Mouse (Mus musculus): ENCODE results near the gene Gpank1. TPM values are rescaled to one million over a fixed set of nuclear protein-coding genes. Genes with fewer than 3 reads are reported as not detected.

Gpank1 gene
- polyA plus RNA-seq, 1 experiment from 2014 or later = 10.0 TPM

DNA sequence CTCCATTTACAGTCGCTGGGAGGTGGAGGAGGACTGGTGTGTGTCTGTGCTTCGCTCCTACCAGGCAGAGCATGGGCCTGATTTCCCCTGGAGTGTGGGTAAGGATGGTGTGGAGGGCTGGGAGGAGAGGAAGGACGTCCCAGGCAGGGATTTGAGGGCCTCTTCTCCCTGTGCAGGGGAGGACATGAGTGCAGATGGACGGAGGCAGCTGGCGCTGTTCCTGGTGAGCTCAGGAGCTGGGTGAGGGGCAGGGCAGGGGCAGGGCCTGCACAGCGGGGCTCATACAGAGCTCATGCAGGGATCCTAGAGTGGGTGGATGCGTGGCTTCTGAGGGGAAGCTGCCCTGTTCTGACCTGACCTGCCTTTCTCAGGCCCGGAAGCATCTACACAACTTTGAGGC lies 19.0 kb upstream of the Gpank1 start:
- no peak for ATAC-seq (ENCODE audit: insufficient number of reproducible peaks, insufficient read depth, low FRiP score, low read depth)
- H3K9ac ChIP-seq (ENCODE audit: low read length) = peak overlapping the region; percentile 10; the same call in 1 of the 2 replicates
- no peak overlapping the region for H3K4me3 ChIP-seq (ENCODE audit: control insufficient read depth in 1 of 2, insufficient read depth in 1 of 2, low read depth in 1 of 2, low read length in 2 of 2)
- no peak overlapping the region for H3K4me2 ChIP-seq (ENCODE audit: low read length)
- 57% methylated on average over 8 of the region's 8 CpGs for WGBS
- H3K27me3 ChIP-seq (ENCODE audit: control insufficient read depth, insufficient read depth, low read length) = no peaks in the 10 kb centered on the region
- H3K27ac ChIP-seq (replicated peaks in 1 of 2; ENCODE audit: control insufficient read depth in 1 of 2, insufficient read depth in 1 of 2, low read depth in 2 of 2, low read length in 2 of 2) = no peak overlapping the region
- no peaks in the 10 kb centered on the region for H3K9me3 ChIP-seq (ENCODE audit: control insufficient read depth, low read length)
- H3K36me3 ChIP-seq (ENCODE audit: control insufficient read depth, insufficient read depth, low read length) = peaks cover 73% of the 10 kb centered on the region
- H3K4me1 ChIP-seq (ENCODE audit: control insufficient read depth in 2 of 2, insufficient read depth in 2 of 2, low read length in 2 of 2) = peaks cover 7 to 12% of the 10 kb centered on the region in 2 experiments; a peak in 3 of 4 replicates

DNA sequence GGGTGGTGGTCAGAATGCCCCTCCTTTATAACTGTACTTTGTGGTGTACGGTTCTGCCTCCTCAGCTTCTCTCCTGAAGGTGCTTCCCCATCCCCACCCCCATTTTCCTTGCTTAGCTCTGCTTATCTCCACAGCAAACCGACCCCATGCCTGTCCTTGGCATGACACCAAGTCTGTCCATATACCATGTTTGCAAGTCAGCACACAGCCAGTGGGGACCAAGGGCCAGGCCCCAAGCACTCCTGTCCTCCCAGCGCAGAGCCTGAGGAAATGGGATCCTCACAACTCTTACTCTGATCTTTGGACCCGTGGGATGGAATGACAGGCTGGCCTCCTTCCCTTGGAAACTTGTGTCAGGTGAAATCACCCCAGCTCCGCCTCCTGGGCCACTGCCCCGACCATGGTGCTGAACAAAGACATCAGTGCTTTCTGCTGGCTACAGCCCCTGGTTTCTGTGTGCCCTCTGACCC lies 18.0 kb upstream of the Gpank1 start:
- Histone ChIP-seq H3K4me1 (ENCODE audit: control insufficient read depth in 2 of 2, insufficient read depth in 2 of 2, low read length in 2 of 2) (peaks cover 7 to 12% of the 10 kb centered on the region in 2 experiments; a peak in 3 of 4 replicates), H3K4me2 (ENCODE audit: low read length) (no peak overlapping the region), H3K27ac (replicated peaks in 1 of 2; ENCODE audit: control insufficient read depth in 1 of 2, insufficient read depth in 1 of 2, low read depth in 2 of 2, low read length in 2 of 2) (no peak overlapping the region; a peak in 1 of 4 replicates), H3K36me3 (ENCODE audit: control insufficient read depth, insufficient read depth, low read length) (peaks cover 64% of the 10 kb centered on the region), H3K27me3 (ENCODE audit: control insufficient read depth, insufficient read depth, low read length) (no peaks in the 10 kb centered on the region), H3K4me3 (ENCODE audit: control insufficient read depth in 1 of 2, insufficient read depth in 1 of 2, low read depth in 1 of 2, low read length in 2 of 2) (no peak overlapping the region), H3K9me3 (ENCODE audit: control insufficient read depth, low read length) (no peaks in the 10 kb centered on the region), H3K9ac (ENCODE audit: low read length) (no peak overlapping the region)
- no peak for ATAC-seq (ENCODE audit: insufficient number of reproducible peaks, insufficient read depth, low FRiP score, low read depth)
- 46% methylated on average over 6 of the region's 6 CpGs for WGBS

DNA sequence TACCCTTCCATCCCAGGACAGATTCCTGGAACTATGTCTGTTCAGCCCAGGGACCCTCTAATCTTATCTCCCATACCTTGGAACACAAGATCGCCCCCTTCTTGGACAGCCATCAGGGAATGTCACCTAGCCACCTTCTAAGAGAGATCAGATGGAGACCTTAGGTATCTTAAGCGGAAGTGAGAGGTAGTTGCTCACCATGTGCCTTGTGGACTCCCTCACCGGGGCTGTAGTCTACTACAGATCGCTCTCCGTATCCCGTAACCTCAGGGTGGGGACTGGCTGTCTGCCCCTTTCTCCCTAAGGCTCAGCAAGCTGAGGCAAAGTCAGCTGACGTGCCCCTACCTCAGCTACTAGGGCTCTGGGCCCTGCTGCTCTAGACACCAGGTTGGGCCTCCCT lies 17.2 kb upstream of the Gpank1 start:
- no peak overlapping the region for H3K4me2 ChIP-seq (ENCODE audit: low read length)
- no peak for ATAC-seq (ENCODE audit: insufficient number of reproducible peaks, insufficient read depth, low FRiP score, low read depth)
- H3K36me3 ChIP-seq (ENCODE audit: control insufficient read depth, insufficient read depth, low read length) = peaks cover 56% of the 10 kb centered on the region
- no peaks in the 10 kb centered on the region for H3K27me3 ChIP-seq (ENCODE audit: control insufficient read depth, insufficient read depth, low read length)
- H3K27ac ChIP-seq (replicated peaks in 1 of 2; ENCODE audit: control insufficient read depth in 1 of 2, insufficient read depth in 1 of 2, low read depth in 2 of 2, low read length in 2 of 2) = no peak overlapping the region
- H3K9me3 ChIP-seq (ENCODE audit: control insufficient read depth, low read length) = no peaks in the 10 kb centered on the region
- no peak overlapping the region for H3K4me3 ChIP-seq (ENCODE audit: control insufficient read depth in 1 of 2, insufficient read depth in 1 of 2, low read depth in 1 of 2, low read length in 2 of 2)
- H3K9ac ChIP-seq (ENCODE audit: low read length) = no peak overlapping the region
- 80% methylated on average over 7 of the region's 7 CpGs for WGBS
- peaks cover 7 to 12% of the 10 kb centered on the region in 2 experiments; a peak in 3 of 4 replicates for H3K4me1 ChIP-seq (ENCODE audit: control insufficient read depth in 2 of 2, insufficient read depth in 2 of 2, low read length in 2 of 2)

DNA sequence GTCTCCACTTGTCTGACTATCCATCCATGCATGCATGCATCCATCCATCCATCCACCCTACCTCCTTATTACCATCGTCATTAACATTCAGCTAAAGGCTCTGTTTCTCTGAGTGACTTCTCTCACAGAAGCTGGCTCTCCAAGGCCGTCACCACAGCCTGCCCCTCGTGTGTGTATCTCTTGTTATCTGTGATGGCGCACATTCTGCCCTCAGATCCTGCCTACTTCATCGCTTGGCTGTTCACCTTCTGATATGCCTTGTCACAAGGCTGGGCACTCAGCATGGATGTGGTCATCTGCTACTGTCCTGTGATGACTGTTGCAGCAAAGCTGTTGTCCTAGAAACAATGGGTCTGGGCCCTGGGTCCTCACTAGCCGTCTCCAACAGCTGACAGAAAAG lies 16.5 kb upstream of the Gpank1 start:
- H3K4me2 ChIP-seq (ENCODE audit: low read length) = no peak overlapping the region
- no peak for ATAC-seq (ENCODE audit: insufficient number of reproducible peaks, insufficient read depth, low FRiP score, low read depth)
- no peak overlapping the region for H3K27ac ChIP-seq (replicated peaks in 1 of 2; ENCODE audit: control insufficient read depth in 1 of 2, insufficient read depth in 1 of 2, low read depth in 2 of 2, low read length in 2 of 2)
- no peak overlapping the region for H3K4me3 ChIP-seq (ENCODE audit: control insufficient read depth in 1 of 2, insufficient read depth in 1 of 2, low read depth in 1 of 2, low read length in 2 of 2)
- H3K27me3 ChIP-seq (ENCODE audit: control insufficient read depth, insufficient read depth, low read length) = no peaks in the 10 kb centered on the region
- no peak overlapping the region for H3K9ac ChIP-seq (ENCODE audit: low read length)
- H3K36me3 ChIP-seq (ENCODE audit: control insufficient read depth, insufficient read depth, low read length) = peaks cover 49% of the 10 kb centered on the region
- WGBS = 58% methylated on average over 6 of the region's 6 CpGs
- no peaks in the 10 kb centered on the region for H3K9me3 ChIP-seq (ENCODE audit: control insufficient read depth, low read length)
- H3K4me1 ChIP-seq (ENCODE audit: control insufficient read depth in 2 of 2, insufficient read depth in 2 of 2, low read length in 2 of 2) = peaks cover 7 to 12% of the 10 kb centered on the region in 2 experiments; a peak in 3 of 4 replicates

DNA sequence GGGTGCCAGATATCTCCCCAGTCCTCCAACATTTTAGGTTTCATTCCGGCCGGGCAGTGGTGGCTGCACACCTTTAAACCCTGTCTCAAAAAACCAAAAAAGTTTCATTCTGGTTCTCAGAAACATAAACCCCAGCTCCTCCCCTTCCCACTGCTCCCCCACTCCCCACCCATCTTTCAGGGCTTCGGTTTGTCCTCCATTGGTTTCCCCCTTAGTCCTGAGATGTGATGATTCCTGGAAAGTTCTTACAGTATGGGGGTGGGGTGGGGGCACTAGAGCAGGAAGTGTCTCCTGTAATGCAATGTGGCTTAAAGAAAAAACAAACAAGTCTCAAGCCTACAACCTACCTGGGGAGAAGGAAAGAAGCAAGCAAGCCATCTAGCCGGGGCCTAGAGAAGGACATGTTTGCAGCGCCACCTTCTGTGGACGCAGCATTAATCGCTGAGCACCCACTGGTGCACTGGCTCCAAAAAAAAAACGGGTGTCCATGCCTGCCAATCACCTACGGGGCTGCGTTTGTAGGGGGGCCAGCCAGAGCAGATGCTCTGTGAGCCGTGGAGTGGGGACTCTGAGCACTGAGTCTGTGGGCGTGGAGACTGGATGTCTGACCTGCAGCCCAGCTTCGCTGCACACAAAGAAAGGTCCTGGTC lies 15.4 kb upstream of the Gpank1 start:
- Histone ChIP-seq H3K27ac (replicated peaks in 1 of 2; ENCODE audit: control insufficient read depth in 1 of 2, insufficient read depth in 1 of 2, low read depth in 2 of 2, low read length in 2 of 2) (no peak overlapping the region), H3K4me3 (ENCODE audit: control insufficient read depth in 1 of 2, insufficient read depth in 1 of 2, low read depth in 1 of 2, low read length in 2 of 2) (no peak overlapping the region), H3K9me3 (ENCODE audit: control insufficient read depth, low read length) (no peaks in the 10 kb centered on the region), H3K9ac (ENCODE audit: low read length) (0 out of 2 replicates have a peak overlapping the region, but pooled peaks have one; percentile 38), H3K27me3 (ENCODE audit: control insufficient read depth, insufficient read depth, low read length) (no peaks in the 10 kb centered on the region), H3K4me1 (ENCODE audit: control insufficient read depth in 2 of 2, insufficient read depth in 2 of 2, low read length in 2 of 2) (peaks cover 7 to 12% of the 10 kb centered on the region in 2 experiments; a peak in 3 of 4 replicates), H3K36me3 (ENCODE audit: control insufficient read depth, insufficient read depth, low read length) (peaks cover 38% of the 10 kb centered on the region), H3K4me2 (ENCODE audit: low read length) (0 out of 2 replicates have a peak overlapping the region, but pooled peaks have one; percentile 11)
- ATAC-seq (ENCODE audit: insufficient number of reproducible peaks, insufficient read depth, low FRiP score, low read depth) = no peak
- 27% methylated on average over 13 of the region's 13 CpGs for WGBS

DNA sequence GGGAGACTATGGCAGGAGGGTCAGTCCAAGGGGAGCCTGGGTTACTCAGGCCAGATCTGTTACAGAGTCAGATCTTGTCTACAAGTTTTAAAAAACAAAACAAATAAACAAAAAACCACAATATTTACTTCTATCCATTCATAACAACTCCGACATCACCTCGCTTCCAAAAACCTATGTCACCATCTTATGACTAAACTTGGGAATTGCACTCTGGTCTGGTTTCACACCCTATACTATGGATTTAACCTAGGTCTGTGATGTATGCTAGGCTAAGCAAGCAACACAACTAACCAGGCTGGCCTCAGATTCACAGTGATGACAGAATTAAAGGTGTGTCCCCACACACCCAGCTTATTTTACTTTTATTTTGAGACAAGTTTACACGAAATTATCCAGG lies 14.7 kb upstream of the Gpank1 start:
- Histone ChIP-seq H3K9me3 (ENCODE audit: control insufficient read depth, low read length) (no peaks in the 10 kb centered on the region), H3K4me1 (ENCODE audit: control insufficient read depth in 2 of 2, insufficient read depth in 2 of 2, low read length in 2 of 2) (peaks cover 7 to 12% of the 10 kb centered on the region in 2 experiments; a peak in 3 of 4 replicates)

DNA sequence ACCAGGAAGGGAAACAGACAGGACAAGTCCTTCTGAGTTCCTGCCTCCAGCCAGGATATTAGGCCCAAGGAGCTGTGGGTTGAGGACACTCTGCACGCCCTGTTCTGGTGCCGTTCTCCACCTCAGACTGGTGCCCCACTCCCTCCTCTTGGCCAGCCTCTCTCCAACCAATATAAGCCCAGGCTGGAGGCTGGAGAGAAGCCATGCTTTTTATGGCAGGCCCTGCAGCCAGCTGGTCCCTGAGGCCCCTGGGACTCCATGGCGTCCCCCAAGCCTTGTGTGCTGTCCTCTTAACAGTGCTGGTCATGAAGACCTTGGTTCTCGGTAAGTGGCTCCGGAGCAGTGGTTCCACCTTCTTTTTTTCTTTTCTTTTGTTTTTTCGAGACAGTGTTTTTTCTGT lies 13.2 kb upstream of the Gpank1 start, which contains the start of gene Ly6g5c:
Ly6g5c (plus strand) TSS at position 183 of the 400 bp plus-strand sequence.
- peaks cover 16% of the 10 kb centered on the region for H3K36me3 ChIP-seq (ENCODE audit: control insufficient read depth, insufficient read depth, low read length)
- no peak for ATAC-seq (ENCODE audit: insufficient number of reproducible peaks, insufficient read depth, low FRiP score, low read depth)
- H3K9me3 ChIP-seq (ENCODE audit: control insufficient read depth, low read length) = no peaks in the 10 kb centered on the region
- H3K4me2 ChIP-seq (ENCODE audit: low read length) = no peak within 1 kb of the TSS
- no peak within 1 kb of the TSS for H3K9ac ChIP-seq (ENCODE audit: low read length)
- H3K4me1 ChIP-seq (ENCODE audit: control insufficient read depth in 2 of 2, insufficient read depth in 2 of 2, low read length in 2 of 2) = peaks cover 5% of the 10 kb centered on the region in 2 experiments; a peak in 3 of 4 replicates
- 82% methylated on average over 6 of the region's 6 CpGs for WGBS
- H3K27ac ChIP-seq (replicated peaks in 1 of 2; ENCODE audit: control insufficient read depth in 1 of 2, insufficient read depth in 1 of 2, low read depth in 2 of 2, low read length in 2 of 2) = no peak within 1 kb of the TSS
- no peaks in the 10 kb centered on the region for H3K27me3 ChIP-seq (ENCODE audit: control insufficient read depth, insufficient read depth, low read length)
- H3K4me3 ChIP-seq (ENCODE audit: control insufficient read depth in 1 of 2, insufficient read depth in 1 of 2, low read depth in 1 of 2, low read length in 2 of 2) = no peak within 1 kb of the TSS

More for the DNA sequence above, 14.7 kb upstream of the Gpank1 start:
- no peaks in the 10 kb centered on the region for H3K27me3 ChIP-seq (ENCODE audit: control insufficient read depth, insufficient read depth, low read length)
- H3K4me3 ChIP-seq (ENCODE audit: control insufficient read depth in 1 of 2, insufficient read depth in 1 of 2, low read depth in 1 of 2, low read length in 2 of 2) = no peak overlapping the region
- 68% methylated on average over 3 of the region's 3 CpGs for WGBS
- no peak overlapping the region for H3K4me2 ChIP-seq (ENCODE audit: low read length)
- peaks cover 31% of the 10 kb centered on the region for H3K36me3 ChIP-seq (ENCODE audit: control insufficient read depth, insufficient read depth, low read length)
- H3K9ac ChIP-seq (ENCODE audit: low read length) = no peak overlapping the region
- H3K27ac ChIP-seq (replicated peaks in 1 of 2; ENCODE audit: control insufficient read depth in 1 of 2, insufficient read depth in 1 of 2, low read depth in 2 of 2, low read length in 2 of 2) = no peak overlapping the region
- ATAC-seq (ENCODE audit: insufficient number of reproducible peaks, insufficient read depth, low FRiP score, low read depth) = no peak

All from heart, embryonic 14.5 days (tissue).